Mouse (Mus musculus): ENCODE measurements around the gene Cpeb4. TPM values are rescaled to one million over a fixed set of nuclear protein-coding genes. Genes with fewer than 3 reads are reported as not detected.

Cpeb4 gene
- total and polyA plus RNA-seq, 2 experiments = 9.0 to 30.6 TPM

DNA sequence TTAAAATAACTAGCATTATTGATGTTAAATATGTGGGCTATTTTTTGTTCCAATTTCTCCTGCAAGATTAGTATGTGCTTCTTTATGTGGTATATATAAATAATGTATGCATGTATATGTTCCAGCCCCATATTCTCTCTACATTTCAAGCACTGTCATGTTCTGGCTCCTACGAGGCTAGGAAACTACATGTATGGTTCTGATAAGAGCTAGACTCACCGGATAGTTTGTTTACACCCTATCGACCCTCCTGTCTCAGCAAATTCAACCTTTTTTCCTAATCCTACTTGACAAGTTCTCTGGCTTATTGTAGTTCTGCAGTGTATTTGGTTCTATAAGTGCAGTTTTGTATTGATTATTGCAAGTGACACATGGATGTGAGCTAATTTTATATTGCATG lies 36.7 kb upstream of the Cpeb4 start:
- H3K79me2 ChIP-seq (ENCODE audit: control insufficient read depth, insufficient read depth, low read length) = no peaks in the 10 kb centered on the region
- no peaks in the 10 kb centered on the region for H3K36me3 ChIP-seq (ENCODE audit: control insufficient read depth, insufficient read depth, low read length)
- TF ChIP-seq POLR2A (IDR thresholded peaks at IDR 0.05; ENCODE audit: extremely low read depth, insufficient read depth, low read length) (no peak), CTCF (IDR thresholded peaks at IDR 0.05; ENCODE audit: low read depth, low read length) (no peak)
- no peak for DNase-seq (ENCODE audit: extremely low read depth, low read depth, low spot score)
- no peak overlapping the region for H3K27ac ChIP-seq (replicated peaks; ENCODE audit: insufficient read depth, low read depth, low read length)
- no peak overlapping the region for H3K9ac ChIP-seq (ENCODE audit: low read depth, low read length)
- H3K4me3 ChIP-seq (ENCODE audit: insufficient read depth, low read depth, low read length) = no peak overlapping the region
- peaks cover 28% of the 10 kb centered on the region for H3K4me1 ChIP-seq (ENCODE audit: control insufficient read depth, insufficient read depth, low read length)
- no peaks in the 10 kb centered on the region for H3K27me3 ChIP-seq (ENCODE audit: control insufficient read depth, insufficient read depth, low read length)
- 24% methylated on average over 3 of the region's 3 CpGs for WGBS

DNA sequence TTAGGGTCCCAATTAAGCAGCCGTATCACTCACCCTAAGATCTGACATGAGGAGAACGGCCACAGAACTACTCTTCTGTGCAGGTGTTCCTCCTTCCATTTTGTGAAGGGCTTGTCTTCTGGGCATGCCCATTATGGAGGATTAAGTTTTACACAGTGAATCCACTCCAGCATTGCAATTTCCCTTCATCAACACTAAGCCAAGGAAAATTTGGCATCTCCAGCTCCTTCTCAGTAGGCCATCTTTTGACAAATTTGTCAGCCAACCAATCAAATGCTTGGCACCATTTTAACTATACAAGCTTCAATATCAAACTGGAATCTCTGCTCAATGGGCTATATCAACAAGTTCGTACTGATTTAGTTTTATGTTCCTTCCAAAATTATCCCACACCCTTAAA lies 34.8 kb upstream of the Cpeb4 start:
- Histone ChIP-seq H3K27ac (replicated peaks; ENCODE audit: insufficient read depth, low read depth, low read length) (no peak overlapping the region), H3K36me3 (ENCODE audit: control insufficient read depth, insufficient read depth, low read length) (no peaks in the 10 kb centered on the region), H3K4me1 (ENCODE audit: control insufficient read depth, insufficient read depth, low read length) (peaks cover 19% of the 10 kb centered on the region), H3K79me2 (ENCODE audit: control insufficient read depth, insufficient read depth, low read length) (no peaks in the 10 kb centered on the region), H3K9ac (ENCODE audit: low read depth, low read length) (no peak overlapping the region), H3K4me3 (ENCODE audit: insufficient read depth, low read depth, low read length) (no peak overlapping the region), H3K27me3 (ENCODE audit: control insufficient read depth, insufficient read depth, low read length) (no peaks in the 10 kb centered on the region)
- TF ChIP-seq POLR2A (IDR thresholded peaks at IDR 0.05; ENCODE audit: extremely low read depth, insufficient read depth, low read length) (no peak), CTCF (IDR thresholded peaks at IDR 0.05; ENCODE audit: low read depth, low read length) (no peak)
- WGBS = 98% methylated on average over 3 of the region's 3 CpGs
- DNase-seq (ENCODE audit: extremely low read depth, low read depth, low spot score) = no peak

DNA sequence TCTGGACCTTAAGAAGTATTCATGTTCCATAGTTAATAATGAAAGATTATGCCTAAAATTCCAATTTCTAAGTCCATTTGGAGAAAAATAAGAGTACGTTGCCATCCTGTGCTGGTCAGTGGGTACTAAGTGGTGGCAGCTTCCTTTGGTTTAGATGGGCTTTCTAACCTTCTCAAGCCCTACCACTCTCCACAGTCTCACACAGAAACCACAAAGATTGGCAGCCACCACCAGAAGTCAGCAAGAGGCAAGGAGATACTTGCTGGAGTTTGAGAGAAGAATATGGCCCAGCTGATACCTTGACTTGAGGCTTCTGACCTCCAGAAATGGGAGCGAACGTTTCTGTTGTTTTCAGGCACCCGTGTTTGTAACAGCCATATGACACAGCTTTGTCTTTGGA lies 34.3 kb upstream of the Cpeb4 start:
- Histone ChIP-seq H3K4me1 (ENCODE audit: control insufficient read depth, insufficient read depth, low read length) (peaks cover 19% of the 10 kb centered on the region), H3K36me3 (ENCODE audit: control insufficient read depth, insufficient read depth, low read length) (no peaks in the 10 kb centered on the region), H3K9ac (ENCODE audit: low read depth, low read length) (no peak overlapping the region), H3K79me2 (ENCODE audit: control insufficient read depth, insufficient read depth, low read length) (no peaks in the 10 kb centered on the region), H3K27ac (replicated peaks; ENCODE audit: insufficient read depth, low read depth, low read length) (peak overlapping the region; percentile 93), H3K27me3 (ENCODE audit: control insufficient read depth, insufficient read depth, low read length) (no peaks in the 10 kb centered on the region), H3K4me3 (ENCODE audit: insufficient read depth, low read depth, low read length) (no peak overlapping the region)
- 43% methylated on average over 4 of the region's 4 CpGs for WGBS
- no peak for DNase-seq (ENCODE audit: extremely low read depth, low read depth, low spot score)
- no peak for TF ChIP-seq POLR2A (IDR thresholded peaks at IDR 0.05; ENCODE audit: extremely low read depth, insufficient read depth, low read length)
- TF ChIP-seq CTCF (IDR thresholded peaks at IDR 0.05; ENCODE audit: low read depth, low read length) = no peak

DNA sequence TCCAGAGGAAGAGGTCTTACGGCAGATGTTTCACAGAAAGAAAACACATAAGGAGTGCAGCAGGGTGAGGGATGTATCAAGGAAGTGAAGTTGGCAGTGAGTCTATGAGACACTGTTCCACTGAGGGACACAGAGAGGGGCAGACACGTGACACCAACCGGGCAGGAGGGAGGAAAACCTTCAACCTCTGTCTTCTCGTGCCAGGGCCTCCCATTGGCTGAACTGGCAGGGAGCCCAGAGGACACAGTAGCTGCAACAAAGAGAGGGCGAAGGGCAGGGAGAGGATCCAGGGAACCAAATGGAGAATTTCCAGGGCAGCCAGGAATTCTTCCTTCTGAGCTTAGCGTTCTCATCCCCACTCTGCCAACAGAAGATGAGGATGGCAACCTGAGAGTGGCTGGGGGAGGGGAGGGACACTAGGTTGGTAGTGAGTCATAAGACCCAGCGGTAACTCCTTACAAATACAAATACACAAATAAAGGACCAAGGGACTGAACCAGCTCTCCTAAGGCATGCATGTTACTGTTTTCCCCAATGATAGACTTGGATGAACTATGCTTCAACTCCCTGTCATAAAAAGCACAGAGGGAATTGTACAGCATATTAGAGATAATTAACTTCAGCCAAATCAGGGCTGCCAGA lies 33.4 kb upstream of the Cpeb4 start:
- peak; percentile 97 for DNase-seq (ENCODE audit: extremely low read depth, low read depth, low spot score)

DNA sequence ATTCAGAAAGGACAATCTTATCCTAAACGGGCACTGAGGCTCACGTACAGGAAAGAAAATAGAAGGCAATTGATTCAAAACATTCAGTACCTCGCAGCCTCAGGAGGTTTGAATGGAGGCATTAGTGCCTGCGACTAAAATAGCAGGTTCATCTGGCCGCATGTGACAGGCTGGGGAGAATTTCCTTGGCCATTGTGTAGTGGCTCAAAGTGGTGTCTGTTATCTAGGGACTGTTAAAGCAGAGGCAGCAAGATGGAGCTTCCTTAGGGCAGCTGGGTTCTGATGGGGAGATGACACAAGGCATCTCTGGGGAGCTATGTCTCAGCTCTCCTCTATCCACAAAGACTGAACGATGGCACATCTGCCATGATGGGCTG lies 32.9 kb upstream of the Cpeb4 start:
- 43% methylated on average over 6 of the region's 6 CpGs for WGBS
- no peak overlapping the region for H3K4me3 ChIP-seq (ENCODE audit: insufficient read depth, low read depth, low read length)
- TF ChIP-seq POLR2A (IDR thresholded peaks at IDR 0.05; ENCODE audit: extremely low read depth, insufficient read depth, low read length) (no peak), CTCF (IDR thresholded peaks at IDR 0.05; ENCODE audit: low read depth, low read length) (no peak)
- peak overlapping the region; percentile 62 for H3K27ac ChIP-seq (replicated peaks; ENCODE audit: insufficient read depth, low read depth, low read length)
- H3K36me3 ChIP-seq (ENCODE audit: control insufficient read depth, insufficient read depth, low read length) = no peaks in the 10 kb centered on the region
- peaks cover 26% of the 10 kb centered on the region for H3K4me1 ChIP-seq (ENCODE audit: control insufficient read depth, insufficient read depth, low read length)
- DNase-seq (ENCODE audit: extremely low read depth, low read depth, low spot score) = no peak
- H3K79me2 ChIP-seq (ENCODE audit: control insufficient read depth, insufficient read depth, low read length) = no peaks in the 10 kb centered on the region
- H3K9ac ChIP-seq (ENCODE audit: low read depth, low read length) = no peak overlapping the region
- H3K27me3 ChIP-seq (ENCODE audit: control insufficient read depth, insufficient read depth, low read length) = no peaks in the 10 kb centered on the region

More for the DNA sequence above, 33.4 kb upstream of the Cpeb4 start:
- no peak overlapping the region for H3K9ac ChIP-seq (ENCODE audit: low read depth, low read length)
- peak overlapping the region; percentile 81 for H3K27ac ChIP-seq (replicated peaks; ENCODE audit: insufficient read depth, low read depth, low read length)
- TF ChIP-seq POLR2A (IDR thresholded peaks at IDR 0.05; ENCODE audit: extremely low read depth, insufficient read depth, low read length) (no peak), CTCF (IDR thresholded peaks at IDR 0.05; ENCODE audit: low read depth, low read length) (no peak)
- H3K4me1 ChIP-seq (ENCODE audit: control insufficient read depth, insufficient read depth, low read length) = peaks cover 26% of the 10 kb centered on the region
- no peaks in the 10 kb centered on the region for H3K36me3 ChIP-seq (ENCODE audit: control insufficient read depth, insufficient read depth, low read length)
- H3K4me3 ChIP-seq (ENCODE audit: insufficient read depth, low read depth, low read length) = no peak overlapping the region
- no peaks in the 10 kb centered on the region for H3K27me3 ChIP-seq (ENCODE audit: control insufficient read depth, insufficient read depth, low read length)
- H3K79me2 ChIP-seq (ENCODE audit: control insufficient read depth, insufficient read depth, low read length) = no peaks in the 10 kb centered on the region
- 7% methylated on average over 7 of the region's 7 CpGs for whole genome bisulfite sequencing

DNA sequence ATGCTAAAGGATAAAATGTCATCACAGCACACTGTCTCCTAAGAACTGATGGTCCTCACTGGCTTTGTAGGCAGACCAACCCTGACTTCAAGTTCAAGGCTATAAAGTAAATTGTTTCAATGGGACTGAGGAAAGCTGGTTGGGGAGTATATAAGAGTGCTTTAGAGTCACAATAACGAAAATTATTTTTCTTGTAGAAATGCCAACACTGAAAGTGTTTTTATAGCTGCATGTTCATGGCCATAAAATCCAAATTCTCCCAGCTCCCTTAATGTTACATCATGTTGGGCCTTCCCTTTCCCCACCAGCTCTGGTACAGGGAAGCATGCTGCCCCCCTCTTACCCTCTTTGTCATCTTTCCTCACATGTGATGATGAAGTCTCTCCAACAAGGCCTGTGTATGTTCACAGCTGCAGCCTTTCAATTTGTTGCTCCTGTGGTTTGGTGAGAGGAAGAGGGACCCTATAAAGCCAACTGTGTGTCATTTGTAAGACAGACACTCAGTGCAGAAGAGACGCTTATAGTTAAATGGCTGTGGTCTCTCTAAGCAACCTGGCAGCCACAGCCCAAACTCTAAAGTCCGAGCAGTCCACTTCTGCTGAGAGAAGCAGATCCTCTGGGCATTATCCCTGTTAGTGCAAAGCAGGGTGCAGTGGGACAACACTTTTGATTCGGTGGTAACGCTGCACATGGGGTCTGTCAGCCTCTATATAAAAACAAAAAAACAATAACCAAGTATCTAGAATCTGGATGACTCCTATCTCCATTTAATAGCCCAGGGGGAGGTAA lies 29.6 kb upstream of the Cpeb4 start:
- Histone ChIP-seq H3K27ac (replicated peaks; ENCODE audit: insufficient read depth, low read depth, low read length) (no peak overlapping the region), H3K4me1 (ENCODE audit: control insufficient read depth, insufficient read depth, low read length) (peaks cover 26% of the 10 kb centered on the region), H3K79me2 (ENCODE audit: control insufficient read depth, insufficient read depth, low read length) (no peaks in the 10 kb centered on the region), H3K36me3 (ENCODE audit: control insufficient read depth, insufficient read depth, low read length) (no peaks in the 10 kb centered on the region), H3K4me3 (ENCODE audit: insufficient read depth, low read depth, low read length) (no peak overlapping the region), H3K27me3 (ENCODE audit: control insufficient read depth, insufficient read depth, low read length) (no peaks in the 10 kb centered on the region), H3K9ac (ENCODE audit: low read depth, low read length) (no peak overlapping the region)
- TF ChIP-seq CTCF (IDR thresholded peaks at IDR 0.05; ENCODE audit: low read depth, low read length) (no peak), POLR2A (IDR thresholded peaks at IDR 0.05; ENCODE audit: extremely low read depth, insufficient read depth, low read length) (no peak)
- DNase-seq (ENCODE audit: extremely low read depth, low read depth, low spot score) = no peak
- 77% methylated on average over 5 of the region's 5 CpGs for WGBS
